Mouse (Mus musculus): ENCODE data around the gene Mpzl1. TPM values are rescaled to one million over a fixed set of nuclear protein-coding genes. Genes with fewer than 3 reads are reported as not detected.
A peak's percentile ranks its signal among the peaks of the same experiment; 100 is the strongest.

The Mpzl1 gene
- total RNA-seq, 1 experiment, result 60.1 TPM

- Histone ChIP-seq H3K9ac (ENCODE audit: insufficient read depth, low read depth, low read length, poor library complexity, severe bottlenecking) (no peak overlapping the region), H3K4me1 (ENCODE audit: control insufficient read depth in 2 of 2, insufficient read depth in 2 of 2, low read length in 2 of 2, poor library complexity in 1 of 2) (peaks cover 3 to 6% of the 10 kb centered on the region in 2 experiments; a peak in 2 of 4 replicates), H3K9me3 (ENCODE audit: control insufficient read depth, insufficient read depth, low read depth, low read length) (no peaks in the 10 kb centered on the region), H3K4me3 (ENCODE audit: insufficient read depth in 1 of 2, low read depth in 1 of 2, low read length in 2 of 2, poor library complexity in 1 of 2, severe bottlenecking in 1 of 2) (no peak overlapping the region), H3K27ac (ENCODE audit: insufficient read depth, low read depth, low read length, poor library complexity, severe bottlenecking) (no peak overlapping the region), H3K36me3 (ENCODE audit: control insufficient read depth, insufficient read depth, low read length, poor library complexity, severe bottlenecking) (peaks cover 3% of the 10 kb centered on the region; the same call in 1 of the 2 replicates)
- TF ChIP-seq ZC3H11A (IDR thresholded peaks at IDR 0.05; ENCODE audit: borderline replicate concordance, low read depth, low read length) (no peak), ZNF384 (IDR thresholded peaks at IDR 0.05; ENCODE audit: low read depth, low read length) (no peak), CHD2 (IDR thresholded peaks at IDR 0.05; ENCODE audit: low read depth, low read length) (no peak), MAFK (IDR thresholded peaks at IDR 0.05; ENCODE audit: insufficient read depth, low read depth, low read length) (no peak), HCFC1 (IDR thresholded peaks at IDR 0.05; ENCODE audit: borderline replicate concordance, insufficient read depth, low read length) (no peak)
- in situ Hi-C loops (cut with MboI; ENCODE audit: low sequenced_read_pairs in 2 of 2, unreplicated experiment in 2 of 2), result no loop called here
- DNase-seq (ENCODE audit: low read depth, low spot score), result no peak
Observed at GRCm38 (mm10) chr1:165625896-165626295, 8.4 kb downstream of the Mpzl1 start.

- in situ Hi-C loops (cut with MboI; ENCODE audit: low sequenced_read_pairs in 2 of 2, unreplicated experiment in 2 of 2), result no loop called here
- TF ChIP-seq HCFC1 (IDR thresholded peaks at IDR 0.05; ENCODE audit: borderline replicate concordance, insufficient read depth, low read length) (no peak), MAFK (IDR thresholded peaks at IDR 0.05; ENCODE audit: insufficient read depth, low read depth, low read length) (no peak), ZNF384 (IDR thresholded peaks at IDR 0.05; ENCODE audit: low read depth, low read length) (no peak), ZC3H11A (IDR thresholded peaks at IDR 0.05; ENCODE audit: borderline replicate concordance, low read depth, low read length) (no peak)
- no peak overlapping the region for H3K27ac ChIP-seq (ENCODE audit: insufficient read depth, low read depth, low read length, poor library complexity, severe bottlenecking)
- H3K36me3 ChIP-seq (ENCODE audit: control insufficient read depth, insufficient read depth, low read length, poor library complexity, severe bottlenecking), result peaks cover 3% of the 10 kb centered on the region; the same call in 1 of the 2 replicates
- DNase-seq (ENCODE audit: low read depth, low spot score), result no peak
- peaks cover 3 to 8% of the 10 kb centered on the region in 2 experiments; a peak in 2 of 4 replicates for H3K4me1 ChIP-seq (ENCODE audit: control insufficient read depth in 2 of 2, insufficient read depth in 2 of 2, low read length in 2 of 2, poor library complexity in 1 of 2)
- no peak overlapping the region for H3K4me3 ChIP-seq (ENCODE audit: insufficient read depth in 1 of 2, low read depth in 1 of 2, low read length in 2 of 2, poor library complexity in 1 of 2, severe bottlenecking in 1 of 2)
- H3K9ac ChIP-seq (ENCODE audit: insufficient read depth, low read depth, low read length, poor library complexity, severe bottlenecking), result no peak overlapping the region
- H3K9me3 ChIP-seq (ENCODE audit: control insufficient read depth, insufficient read depth, low read depth, low read length), result no peaks in the 10 kb centered on the region
Observed at GRCm38 (mm10) chr1:165625058-165625457, 9.3 kb downstream of the Mpzl1 start.

- no peak for DNase-seq (ENCODE audit: low read depth, low spot score)
- H3K36me3 ChIP-seq (ENCODE audit: control insufficient read depth, insufficient read depth, low read length, poor library complexity, severe bottlenecking), result peaks cover 5% of the 10 kb centered on the region; the same call in 1 of the 2 replicates
Observed at GRCm38 (mm10) chr1:165618201-165618624, 16.1 kb downstream of the Mpzl1 start.

GRCm38 (mm10) chr1:165617166-165617891, 17.0 kb downstream of the Mpzl1 start:
- Histone ChIP-seq H3K4me3 (ENCODE audit: insufficient read depth in 1 of 2, low read depth in 1 of 2, low read length in 2 of 2, poor library complexity in 1 of 2, severe bottlenecking in 1 of 2) (no peak overlapping the region; a peak in 1 of 4 replicates), H3K9ac (ENCODE audit: insufficient read depth, low read depth, low read length, poor library complexity, severe bottlenecking) (peak overlapping the region; percentile 11; the same call in 1 of the 2 replicates), H3K9me3 (ENCODE audit: control insufficient read depth, insufficient read depth, low read depth, low read length) (no peaks in the 10 kb centered on the region), H3K27ac (ENCODE audit: insufficient read depth, low read depth, low read length, poor library complexity, severe bottlenecking) (no peak overlapping the region; the same call in 1 of the 2 replicates), H3K4me1 (ENCODE audit: control insufficient read depth in 2 of 2, insufficient read depth in 2 of 2, low read length in 2 of 2, poor library complexity in 1 of 2) (peaks cover 11 to 28% of the 10 kb centered on the region in 2 experiments), H3K36me3 (ENCODE audit: control insufficient read depth, insufficient read depth, low read length, poor library complexity, severe bottlenecking) (peaks cover 3% of the 10 kb centered on the region; the same call in 1 of the 2 replicates)
- TF ChIP-seq CHD2 (IDR thresholded peaks at IDR 0.05; ENCODE audit: low read depth, low read length) (no peak), ZNF384 (IDR thresholded peaks at IDR 0.05; ENCODE audit: low read depth, low read length) (no peak), HCFC1 (IDR thresholded peaks at IDR 0.05; ENCODE audit: borderline replicate concordance, insufficient read depth, low read length) (no peak), ZC3H11A (IDR thresholded peaks at IDR 0.05; ENCODE audit: borderline replicate concordance, low read depth, low read length) (no peak), MAFK (IDR thresholded peaks at IDR 0.05; ENCODE audit: insufficient read depth, low read depth, low read length) (no peak)
- in situ Hi-C loops (cut with MboI; ENCODE audit: low sequenced_read_pairs in 2 of 2, unreplicated experiment in 2 of 2), result no loop called here
- no peak for DNase-seq (ENCODE audit: low read depth, low spot score)

More at GRCm38 (mm10) chr1:165618201-165618624, 16.1 kb downstream of the Mpzl1 start:
- Histone ChIP-seq H3K4me3 (ENCODE audit: insufficient read depth in 1 of 2, low read depth in 1 of 2, low read length in 2 of 2, poor library complexity in 1 of 2, severe bottlenecking in 1 of 2) (no peak overlapping the region), H3K27ac (ENCODE audit: insufficient read depth, low read depth, low read length, poor library complexity, severe bottlenecking) (no peak overlapping the region), H3K4me1 (ENCODE audit: control insufficient read depth in 2 of 2, insufficient read depth in 2 of 2, low read length in 2 of 2, poor library complexity in 1 of 2) (peaks cover 11 to 26% of the 10 kb centered on the region in 2 experiments), H3K9me3 (ENCODE audit: control insufficient read depth, insufficient read depth, low read depth, low read length) (no peaks in the 10 kb centered on the region), H3K9ac (ENCODE audit: insufficient read depth, low read depth, low read length, poor library complexity, severe bottlenecking) (no peak overlapping the region)
- TF ChIP-seq ZNF384 (IDR thresholded peaks at IDR 0.05; ENCODE audit: low read depth, low read length) (no peak), MAFK (IDR thresholded peaks at IDR 0.05; ENCODE audit: insufficient read depth, low read depth, low read length) (no peak)
- in situ Hi-C loops (cut with MboI; ENCODE audit: low sequenced_read_pairs in 2 of 2, unreplicated experiment in 2 of 2), result no loop called here

Data from ES-E14 (cell line).